Mouse (Mus musculus) hindbrain, embryonic 13.5 days (tissue): ENCODE data around the gene Prdx1. TPM values are rescaled to one million over a fixed set of nuclear protein-coding genes. Genes with fewer than 3 reads are reported as not detected.

Experiments used
- ATAC-seq: fragments of 200-750 bp; cut with Nextera tagmentation; 2 replicates; pipeline ENCODE4 v1.8.0; 2017; ENCODE audit warnings: moderate TSS enrichment; ENCODE audit not compliant: low FRiP score
- H3K27ac ChIP-seq: fragments of 300-500 bp; sonication (generic); 2 replicates; pipeline ENCODE4 v1.5.1; 2015; ENCODE audit warnings: inconsistent platforms, mild to moderate bottlenecking, moderate library complexity
- H3K27me3 ChIP-seq: fragments of 300-500 bp; sonication (generic); 2 replicates; pipeline ENCODE4 v1.6.1; 2015; ENCODE audit warnings: mild to moderate bottlenecking, inconsistent platforms
- H3K36me3 ChIP-seq: fragments of 300-500 bp; sonication (generic); 2 replicates; pipeline ENCODE4 v1.6.1; 2015; ENCODE audit warnings: mild to moderate bottlenecking, inconsistent platforms
- H3K4me1 ChIP-seq: fragments of 300-500 bp; sonication (generic); replicated peaks from 2 replicates; pipeline ENCODE4 v1.6.1; 2015; ENCODE audit warnings: inconsistent platforms
- H3K4me2 ChIP-seq: fragments of 300-500 bp; sonication (generic); 2 replicates; pipeline ENCODE4 v1.6.1; 2015; ENCODE audit warnings: inconsistent platforms, mild to moderate bottlenecking, moderate library complexity
- H3K4me3 ChIP-seq: fragments of 300-500 bp; sonication (generic); 2 replicates; pipeline ENCODE4 v1.5.1; 2015; ENCODE audit warnings: mild to moderate bottlenecking, inconsistent platforms
- H3K9ac ChIP-seq: fragments of 300-500 bp; sonication (generic); 2 replicates; pipeline ENCODE4 v1.6.1; 2015; ENCODE audit warnings: mild to moderate bottlenecking, inconsistent platforms
- H3K9me3 ChIP-seq: fragments of 300-500 bp; sonication (generic); 2 replicates; pipeline ENCODE4 v1.6.1; 2016; ENCODE audit warnings: inconsistent platforms
- WGBS: fragments of 180-500 bp; shearing (Covaris S2); methylation state at CpG from one replicate; pipeline ENCODE4 v1.1.7; 2015; 5-methylcytosine and 5-hydroxymethylcytosine counted together
- polyA plus RNA-seq: library from polyadenylated mRNA; unstranded; fragments of >200 nt; fragmentation: Nextera tagmentation; extraction: Ambion mirVana; gene quantifications from 2 replicates; pipeline ENCODE4 v1.2.1, GENCODE M21; 2015

Gene Prdx1
- polyA plus RNA-seq = 475 TPM in 2 replicates

DNA sequence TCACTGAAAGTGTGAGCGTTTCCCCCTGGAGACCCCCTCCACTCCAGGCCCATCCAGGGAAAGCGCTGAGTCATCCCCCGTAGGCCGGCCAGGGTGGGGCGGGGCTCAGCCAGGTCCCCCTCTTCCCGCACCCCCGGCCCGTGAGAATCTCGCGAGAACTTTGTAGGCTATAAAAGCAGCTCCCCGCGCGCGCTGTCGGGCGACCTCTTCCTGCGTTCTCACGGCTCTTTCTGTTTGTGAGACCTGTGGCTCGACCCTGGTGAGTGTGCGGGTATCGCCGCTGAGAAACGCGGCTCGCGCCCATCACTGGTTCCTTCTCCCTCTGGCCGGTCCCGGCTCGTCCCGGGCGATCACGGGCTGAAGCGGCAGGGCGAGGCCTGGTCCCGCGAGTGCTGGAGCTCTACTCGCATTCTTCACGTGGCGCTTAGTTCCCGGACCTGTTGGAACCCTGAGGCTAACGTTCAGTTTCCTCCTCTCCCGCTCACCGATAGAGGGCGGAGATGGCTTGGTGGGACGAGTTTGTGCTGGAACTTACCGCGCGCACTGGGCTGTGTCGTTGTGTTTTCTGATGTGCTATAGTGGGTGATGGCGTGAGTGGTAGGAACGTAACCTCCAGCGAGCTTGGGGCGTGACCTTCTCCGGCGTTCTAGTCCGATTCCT lies at the start of gene Prdx1:
Prdx1 (plus strand) TSS at position 143 of the 660 bp plus-strand sequence.
- 1% methylated on average over 56 of the region's 56 CpGs for WGBS
- peak within 1 kb of the TSS; percentile 76 for H3K9ac ChIP-seq
- H3K36me3 ChIP-seq = 0 out of 2 replicates have a peak, but pooled peaks cover 7% of the 10 kb centered on the region
- H3K4me2 ChIP-seq = peak within 1 kb of the TSS; percentile 77
- peaks cover 18% of the 10 kb centered on the region for H3K4me1 ChIP-seq
- ATAC-seq = peak; percentile 98
- no peaks in the 10 kb centered on the region for H3K9me3 ChIP-seq
- H3K4me3 ChIP-seq = peak within 1 kb of the TSS; percentile 62
- no peaks in the 10 kb centered on the region for H3K27me3 ChIP-seq
- peak within 1 kb of the TSS; percentile 86 for H3K27ac ChIP-seq

DNA sequence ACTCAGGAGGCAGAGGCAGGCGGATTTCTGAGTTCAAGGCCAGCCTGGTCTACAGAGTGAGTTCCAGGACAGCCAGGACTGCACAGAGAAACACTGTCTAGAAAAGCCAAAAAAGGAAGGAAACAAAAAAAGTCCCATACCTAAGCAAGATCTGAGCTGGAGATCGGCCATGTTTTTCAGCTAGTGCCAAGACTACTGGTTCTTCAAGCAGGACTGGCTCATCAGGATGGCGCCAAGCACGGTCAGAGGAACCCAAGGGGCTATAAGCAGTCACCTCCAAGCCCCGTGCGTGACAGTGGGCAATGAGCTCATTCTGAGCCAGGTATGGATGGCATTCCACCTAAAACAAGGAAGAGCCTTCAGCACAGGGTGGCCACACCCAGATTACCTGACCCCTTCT lies 46.5 kb upstream of the Prdx1 start:
- no peak overlapping the region for H3K4me3 ChIP-seq
- no peak overlapping the region for H3K9ac ChIP-seq
- no peaks in the 10 kb centered on the region for H3K27me3 ChIP-seq
- H3K9me3 ChIP-seq = no peaks in the 10 kb centered on the region
- 96% methylated on average over 6 of the region's 6 CpGs for WGBS
- H3K36me3 ChIP-seq = peaks cover 88% of the 10 kb centered on the region
- H3K4me2 ChIP-seq = no peak overlapping the region
- ATAC-seq = no peak
- no peak overlapping the region for H3K27ac ChIP-seq
- no peaks in the 10 kb centered on the region for H3K4me1 ChIP-seq

DNA sequence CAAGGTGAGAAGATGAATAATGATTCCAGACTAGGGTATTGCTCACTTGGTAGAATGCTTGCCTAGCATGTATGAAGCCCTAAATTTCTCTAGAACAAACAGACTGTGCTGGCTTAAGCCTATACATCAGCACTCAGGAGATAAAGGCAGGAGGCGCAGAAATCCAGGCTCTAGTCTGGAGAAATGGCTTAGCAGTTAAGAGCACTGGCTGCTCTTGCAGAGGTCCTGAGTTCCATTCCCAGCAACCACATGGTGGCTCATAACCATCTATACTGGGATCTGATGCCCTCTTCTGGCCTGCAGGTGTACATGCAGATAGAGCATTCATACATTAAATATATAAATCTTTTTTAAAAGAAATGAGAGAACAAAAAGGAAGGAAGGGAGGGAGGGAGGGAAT lies 43.3 kb upstream of the Prdx1 start:
- no peaks in the 10 kb centered on the region for H3K27me3 ChIP-seq
- no peaks in the 10 kb centered on the region for H3K9me3 ChIP-seq
- no peak overlapping the region for H3K4me3 ChIP-seq
- H3K36me3 ChIP-seq = peaks cover 65% of the 10 kb centered on the region
- no peak for ATAC-seq
- 93% methylated on average over 1 of the region's 1 CpGs for WGBS
- H3K9ac ChIP-seq = no peak overlapping the region
- H3K27ac ChIP-seq = no peak overlapping the region
- no peak overlapping the region for H3K4me2 ChIP-seq
- H3K4me1 ChIP-seq = peaks cover 19% of the 10 kb centered on the region

DNA sequence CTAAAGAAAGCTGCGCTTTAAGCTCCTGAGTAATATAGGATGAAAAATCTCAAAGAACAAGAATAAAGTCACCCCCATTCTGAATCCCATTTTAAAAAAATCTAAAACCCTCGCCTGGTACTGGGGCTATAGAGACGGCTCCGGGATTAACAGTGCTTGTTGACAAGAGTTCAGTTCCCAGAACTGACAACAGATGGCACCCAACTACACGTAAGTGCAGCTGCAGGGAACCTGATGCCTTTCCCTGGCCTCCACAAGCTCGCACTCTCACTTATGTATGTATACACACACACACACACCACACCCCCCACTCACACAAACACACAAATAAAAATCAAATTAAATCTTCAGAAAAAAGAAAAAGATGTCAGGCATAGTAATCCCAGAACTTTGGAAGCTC lies 41.0 kb upstream of the Prdx1 start:
- 59% methylated on average over 6 of the region's 6 CpGs for WGBS
- ATAC-seq = no peak
- Histone ChIP-seq H3K9me3 (no peaks in the 10 kb centered on the region), H3K9ac (no peak overlapping the region), H3K27ac (no peak overlapping the region), H3K4me1 (peaks cover 41% of the 10 kb centered on the region), H3K4me2 (no peak overlapping the region), H3K4me3 (no peak overlapping the region), H3K27me3 (no peaks in the 10 kb centered on the region), H3K36me3 (peaks cover 60% of the 10 kb centered on the region)

DNA sequence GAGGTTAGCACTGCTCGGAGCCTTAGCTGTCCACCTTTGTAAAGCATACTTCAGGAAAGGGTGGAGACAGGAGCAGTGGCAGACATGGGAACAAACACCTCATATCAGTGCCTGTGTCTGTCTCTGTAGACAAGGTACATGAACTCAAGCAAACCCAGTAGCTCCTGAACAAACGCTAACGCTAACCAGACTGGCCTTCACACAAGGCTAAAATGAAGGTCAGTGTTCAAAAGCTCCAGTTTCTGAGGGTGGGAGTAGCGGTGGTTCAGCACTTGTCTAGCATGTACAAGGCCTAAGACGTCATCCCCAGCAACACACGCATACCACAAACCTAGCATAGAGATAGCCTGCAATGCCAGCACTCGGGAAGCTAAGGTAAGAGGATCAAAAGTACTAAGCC lies 39.7 kb upstream of the Prdx1 start:
- Histone ChIP-seq H3K4me2 (no peak overlapping the region), H3K9me3 (no peaks in the 10 kb centered on the region), H3K27me3 (no peaks in the 10 kb centered on the region), H3K27ac (no peak overlapping the region), H3K4me3 (no peak overlapping the region), H3K4me1 (peaks cover 53% of the 10 kb centered on the region), H3K9ac (no peak overlapping the region; the same call in 1 of the 2 replicates), H3K36me3 (peaks cover 53% of the 10 kb centered on the region)
- no peak for ATAC-seq
- WGBS = 94% methylated on average over 7 of the region's 7 CpGs

DNA sequence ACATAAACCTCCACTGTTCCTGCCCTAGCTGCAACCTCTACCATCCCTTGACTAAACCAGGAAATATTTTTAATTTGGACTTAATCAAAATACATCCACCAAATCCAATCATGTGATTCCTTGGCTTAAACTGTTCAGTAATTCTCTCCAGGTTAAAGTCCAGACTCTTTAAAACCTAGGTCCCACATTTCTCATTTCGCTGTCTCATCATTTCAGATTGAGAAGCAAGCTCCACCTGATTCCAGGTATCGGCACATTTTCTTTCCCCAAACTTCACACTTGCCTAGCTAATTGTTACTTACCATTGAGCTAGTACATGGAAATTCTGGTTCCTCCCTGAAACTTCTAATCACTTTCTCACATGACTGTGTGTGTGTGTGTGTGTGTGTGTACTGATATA lies 35.9 kb upstream of the Prdx1 start:
- no peaks in the 10 kb centered on the region for H3K9me3 ChIP-seq
- H3K4me3 ChIP-seq = peak overlapping the region; percentile 92
- peaks cover 25% of the 10 kb centered on the region for H3K36me3 ChIP-seq
- H3K4me1 ChIP-seq = peaks cover 58% of the 10 kb centered on the region
- WGBS = 98% methylated on average over 2 of the region's 2 CpGs
- H3K4me2 ChIP-seq = peak overlapping the region; percentile 90
- no peak overlapping the region for H3K27ac ChIP-seq
- no peaks in the 10 kb centered on the region for H3K27me3 ChIP-seq
- ATAC-seq = no peak
- no peak overlapping the region for H3K9ac ChIP-seq

DNA sequence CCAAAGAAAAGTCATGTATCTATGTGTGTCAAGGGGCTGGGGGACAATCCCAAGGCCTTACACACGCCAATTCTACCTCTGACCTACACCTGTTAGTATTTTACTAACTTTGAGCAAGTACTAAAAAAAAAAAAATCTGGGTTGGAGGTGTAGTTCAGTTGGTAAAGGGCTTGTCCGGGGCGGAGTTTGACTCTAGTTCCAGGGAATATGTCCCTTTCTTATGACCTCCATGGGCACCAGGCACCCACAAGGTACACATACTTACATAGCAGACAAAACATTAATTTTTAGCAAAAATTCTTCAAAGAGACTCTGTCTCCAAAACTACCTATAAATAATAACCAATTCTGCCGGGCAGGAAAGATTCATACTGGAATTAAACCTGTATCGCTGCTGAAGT lies 35.0 kb upstream of the Prdx1 start:
- H3K9ac ChIP-seq = peak overlapping the region; percentile 93
- peak overlapping the region; percentile 90 for H3K4me2 ChIP-seq
- no peaks in the 10 kb centered on the region for H3K27me3 ChIP-seq
- WGBS = 45% methylated on average over 5 of the region's 5 CpGs
- peak overlapping the region; percentile 92 for H3K4me3 ChIP-seq
- H3K27ac ChIP-seq = peak overlapping the region; percentile 91
- H3K36me3 ChIP-seq = peaks cover 19% of the 10 kb centered on the region; the same call in 1 of the 2 replicates
- no peaks in the 10 kb centered on the region for H3K9me3 ChIP-seq
- no peak for ATAC-seq
- peaks cover 55% of the 10 kb centered on the region for H3K4me1 ChIP-seq

DNA sequence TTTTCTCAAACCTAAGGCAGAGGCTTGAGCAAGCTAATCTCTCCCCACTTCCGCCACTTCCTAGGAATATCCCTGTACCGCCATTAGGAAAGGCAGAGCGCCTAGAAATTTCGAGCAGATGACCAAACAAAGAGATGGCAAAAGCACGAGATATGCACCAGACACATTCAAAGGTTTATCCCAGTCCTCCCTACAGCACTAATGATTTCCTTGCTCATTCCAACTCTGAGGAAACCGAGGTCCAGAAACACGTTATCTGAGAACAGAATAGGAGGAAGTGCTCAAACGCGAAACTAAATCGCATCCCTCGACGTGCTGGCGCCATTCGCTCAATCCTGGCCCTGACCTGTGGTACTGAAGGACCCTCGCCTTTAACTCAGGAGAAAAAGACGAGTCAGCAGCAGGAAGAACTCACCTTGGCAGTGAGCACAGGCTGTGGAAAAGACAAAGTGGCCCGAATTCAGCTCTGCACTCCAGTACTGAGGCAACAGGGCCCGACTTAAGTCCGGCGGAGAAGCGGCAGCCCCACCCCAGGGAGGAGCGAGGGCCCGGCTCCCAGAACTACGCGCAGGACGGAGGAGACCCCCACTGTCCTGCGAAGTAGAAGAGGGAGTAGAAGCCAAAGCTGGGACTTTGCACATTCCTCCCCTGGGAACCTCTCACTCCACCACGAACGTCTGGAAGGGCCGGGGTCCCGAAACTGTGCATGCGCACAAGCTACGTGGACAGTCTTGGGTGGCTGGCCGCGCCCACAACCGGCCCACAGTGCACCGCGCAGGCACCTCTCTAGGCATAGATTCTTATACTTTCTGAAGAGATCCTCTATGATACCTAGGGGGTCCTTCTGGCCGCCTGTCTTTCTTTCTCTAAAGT lies 34.2 kb upstream of the Prdx1 start, which contains the start of gene Akr1a1:
Akr1a1 (minus strand) TSS at position 757 of the 873 bp plus-strand sequence.
- no peaks in the 10 kb centered on the region for H3K27me3 ChIP-seq
- peak within 1 kb of the TSS; percentile 93 for H3K9ac ChIP-seq
- peak within 1 kb of the TSS; percentile 92 for H3K4me3 ChIP-seq
- H3K4me1 ChIP-seq = peaks cover 47% of the 10 kb centered on the region
- peak within 1 kb of the TSS; percentile 91 for H3K27ac ChIP-seq
- ATAC-seq = peak; percentile 98
- peaks cover 19% of the 10 kb centered on the region; the same call in 1 of the 2 replicates for H3K36me3 ChIP-seq
- H3K4me2 ChIP-seq = peak within 1 kb of the TSS; percentile 90
- H3K9me3 ChIP-seq = no peaks in the 10 kb centered on the region
- under 1% methylated on average over 39 of the region's 39 CpGs for WGBS

DNA sequence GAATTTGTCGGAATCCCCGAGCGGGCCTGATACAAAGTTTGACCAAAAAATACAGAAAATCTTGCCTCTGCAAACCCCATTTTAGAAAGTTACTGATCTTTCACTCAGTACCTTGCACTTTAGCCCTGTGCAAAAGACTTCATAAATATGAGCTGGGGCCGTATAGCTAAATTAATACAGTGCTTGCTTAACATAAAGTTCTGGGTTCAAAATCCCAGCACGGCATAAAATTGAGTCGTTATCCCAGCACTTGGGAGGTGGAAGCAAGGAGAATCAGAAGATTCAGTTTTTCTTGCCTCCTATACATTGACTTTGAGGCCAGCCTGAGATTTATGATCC lies 33.6 kb upstream of the Prdx1 start:
- peak overlapping the region; percentile 93 for H3K9ac ChIP-seq
- H3K27me3 ChIP-seq = no peaks in the 10 kb centered on the region
- H3K9me3 ChIP-seq = no peaks in the 10 kb centered on the region
- peak overlapping the region; percentile 55 for H3K27ac ChIP-seq
- peak; percentile 49; the same call in 1 of the 2 replicates for ATAC-seq
- 12% methylated on average over 6 of the region's 6 CpGs for WGBS
- H3K4me2 ChIP-seq = peak overlapping the region; percentile 90
- H3K4me3 ChIP-seq = peak overlapping the region; percentile 92
- peaks cover 41% of the 10 kb centered on the region for H3K4me1 ChIP-seq
- H3K36me3 ChIP-seq = peaks cover 19% of the 10 kb centered on the region; the same call in 1 of the 2 replicates

DNA sequence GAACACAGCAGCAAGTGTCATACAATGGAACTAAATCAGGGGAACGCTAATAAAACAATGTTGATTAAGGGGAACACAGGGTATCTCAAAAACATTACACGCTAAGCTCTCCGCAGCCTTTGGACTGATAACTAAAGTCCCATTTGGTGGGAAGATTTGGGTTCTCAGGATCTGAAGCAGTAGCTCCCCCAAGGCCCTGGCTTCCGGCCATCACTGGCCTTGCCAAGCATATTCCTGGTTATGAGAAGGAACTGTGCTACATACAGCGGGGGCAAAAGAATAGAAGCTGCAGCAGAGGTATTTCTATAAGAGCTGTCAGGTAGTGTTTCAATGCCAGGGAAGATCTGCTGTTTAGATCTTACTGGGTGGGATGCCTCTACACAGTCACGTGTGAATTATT lies 32.1 kb upstream of the Prdx1 start:
- Histone ChIP-seq H3K4me1 (peaks cover 28% of the 10 kb centered on the region), H3K4me2 (no peak overlapping the region), H3K36me3 (0 out of 2 replicates have a peak, but pooled peaks cover 10% of the 10 kb centered on the region), H3K27me3 (no peaks in the 10 kb centered on the region), H3K9ac (no peak overlapping the region), H3K27ac (no peak overlapping the region), H3K9me3 (no peaks in the 10 kb centered on the region), H3K4me3 (no peak overlapping the region)
- ATAC-seq = no peak
- 89% methylated on average over 6 of the region's 6 CpGs for WGBS

DNA sequence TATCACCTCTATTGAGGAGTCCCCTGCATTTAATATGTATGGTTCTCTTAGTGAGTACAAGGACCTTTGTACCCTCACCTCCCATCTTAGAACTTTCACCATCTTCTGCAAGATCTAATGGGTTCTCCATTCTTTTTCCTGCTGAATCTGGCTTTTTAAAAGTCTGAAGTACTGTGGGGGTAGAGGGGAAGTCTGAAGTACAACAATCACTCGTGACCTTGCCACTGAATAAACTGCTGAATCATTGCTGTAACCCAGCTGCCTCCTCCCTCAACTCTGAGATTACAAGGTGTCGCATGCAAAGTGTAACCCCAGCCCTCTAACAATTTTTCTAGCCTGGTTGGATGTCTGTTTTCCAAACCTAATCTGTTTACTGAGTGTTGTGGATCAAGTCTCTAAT lies 30.2 kb upstream of the Prdx1 start:
- Histone ChIP-seq H3K36me3 (no peaks in the 10 kb centered on the region), H3K9ac (no peak overlapping the region), H3K4me1 (peaks cover 10% of the 10 kb centered on the region), H3K9me3 (no peaks in the 10 kb centered on the region), H3K27me3 (no peaks in the 10 kb centered on the region), H3K27ac (no peak overlapping the region), H3K4me3 (no peak overlapping the region), H3K4me2 (no peak overlapping the region)
- WGBS = 77% methylated on average over 2 of the region's 2 CpGs
- ATAC-seq = no peak

DNA sequence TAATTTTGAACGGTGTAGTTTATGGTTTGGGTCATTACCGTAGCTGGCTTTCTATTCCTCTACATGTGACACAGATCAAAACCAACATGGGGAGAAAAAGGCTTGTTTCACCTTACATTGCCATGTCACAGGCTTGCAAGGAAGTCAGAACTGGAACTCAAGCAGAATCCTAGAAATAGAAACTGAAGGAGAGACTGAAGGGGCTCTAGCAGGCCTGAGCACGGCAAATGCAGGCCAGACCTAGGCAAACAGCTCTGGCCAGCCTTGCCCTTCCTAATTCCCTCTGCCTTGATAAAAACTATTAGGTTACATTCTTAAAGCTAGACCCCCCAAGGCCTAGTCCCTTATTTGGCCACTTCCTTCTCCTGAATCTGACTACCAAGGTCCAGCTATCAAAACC lies 29.7 kb upstream of the Prdx1 start:
- Histone ChIP-seq H3K9me3 (no peaks in the 10 kb centered on the region), H3K36me3 (no peaks in the 10 kb centered on the region), H3K27me3 (no peaks in the 10 kb centered on the region), H3K4me3 (no peak overlapping the region), H3K4me2 (no peak overlapping the region), H3K4me1 (peaks cover 6% of the 10 kb centered on the region; the same call in 1 of the 2 replicates), H3K9ac (no peak overlapping the region), H3K27ac (no peak overlapping the region)
- whole genome bisulfite sequencing = 79% methylated on average over 3 of the region's 3 CpGs
- no peak for ATAC-seq
